Mouse (Mus musculus) kidney, postnatal 4 days (tissue): ENCODE measurements around the gene Cdkal1.
A peak's percentile ranks its signal among the peaks of the same experiment; 100 is the strongest.

Source experiments
- DNase-seq, 2 experiments: peaks; one replicate each; pipeline ENCODE4 v3.0.0; 2021; ENCODE audit warnings: mixed read lengths in 2 of 2

The Cdkal1 gene

GRCm38 (mm10) chr13:29855281-29856031 is at the start of gene Cdkal1:
Gene Cdkal1 (minus strand): TSS chr13:29855674.
- DNase-seq, result peak; percentile 86 to 91

- DNase-seq, result no peak
Measured at GRCm38 (mm10) chr13:29903341-29903740, 47.9 kb upstream of the Cdkal1 start.

GRCm38 (mm10) chr13:29902676-29903075 is 47.2 kb upstream of the Cdkal1 start:
- no peak for DNase-seq

- no peak for DNase-seq
Measured at GRCm38 (mm10) chr13:29901641-29902040, 46.2 kb upstream of the Cdkal1 start.

- DNase-seq, result no peak
Measured at GRCm38 (mm10) chr13:29866780-29867179, 11.3 kb upstream of the Cdkal1 start.

GRCm38 (mm10) chr13:29864331-29864730 is 8.9 kb upstream of the Cdkal1 start:
- DNase-seq, result no peak

- no peak for DNase-seq
Measured at GRCm38 (mm10) chr13:29860087-29860486, 4.6 kb upstream of the Cdkal1 start.

- DNase-seq, result peak; percentile 6 to 37
Measured at GRCm38 (mm10) chr13:29857436-29857835, 2.0 kb upstream of the Cdkal1 start.

- no peak for DNase-seq
Measured at GRCm38 (mm10) chr13:29854876-29855275, 598 bp downstream of the Cdkal1 start.

GRCm38 (mm10) chr13:29838409-29839047 is 16.9 kb downstream of the Cdkal1 start:
- no peak for DNase-seq

GRCm38 (mm10) chr13:29835170-29835569 is 20.3 kb downstream of the Cdkal1 start:
- DNase-seq, result peak; percentile 52 to 60

- DNase-seq, result no peak
Measured at GRCm38 (mm10) chr13:29833751-29834150, 21.7 kb downstream of the Cdkal1 start.

GRCm38 (mm10) chr13:29831126-29831525 is 24.3 kb downstream of the Cdkal1 start:
- DNase-seq, result no peak

GRCm38 (mm10) chr13:29828032-29828431 is 27.4 kb downstream of the Cdkal1 start:
- no peak for DNase-seq

- no peak for DNase-seq
Measured at GRCm38 (mm10) chr13:29826469-29826868, 29.0 kb downstream of the Cdkal1 start.

- DNase-seq, result no peak
Measured at GRCm38 (mm10) chr13:29826041-29826440, 29.4 kb downstream of the Cdkal1 start.

GRCm38 (mm10) chr13:29824797-29825196 is 30.7 kb downstream of the Cdkal1 start:
- DNase-seq, result peak in 1 of 2 experiments; percentile 17

GRCm38 (mm10) chr13:29824326-29824725 is 31.1 kb downstream of the Cdkal1 start:
- no peak for DNase-seq

GRCm38 (mm10) chr13:29823906-29824305 is 31.6 kb downstream of the Cdkal1 start:
- peak in 1 of 2 experiments; percentile 16 for DNase-seq

GRCm38 (mm10) chr13:29823487-29823886 is 32.0 kb downstream of the Cdkal1 start:
- no peak for DNase-seq

GRCm38 (mm10) chr13:29819910-29820583 is 35.4 kb downstream of the Cdkal1 start:
- DNase-seq, result no peak

GRCm38 (mm10) chr13:29819147-29819546 is 36.3 kb downstream of the Cdkal1 start:
- peak in 1 of 2 experiments; percentile 12 for DNase-seq

- DNase-seq, result no peak
Measured at GRCm38 (mm10) chr13:29818314-29818713, 37.2 kb downstream of the Cdkal1 start.

GRCm38 (mm10) chr13:29810780-29811179 is 44.7 kb downstream of the Cdkal1 start:
- DNase-seq, result no peak
